Mouse (Mus musculus) CH12F3 (cell line): ENCODE measurements around the gene Dusp5.
"Not testable (repeated sequence)": the region's sequence is repeated elsewhere in the genome, so short reads cannot be mapped to it uniquely, and the experiment has no call there.

Experiments
- in situ Hi-C: fragments of 300-500 bp; cut with MboI; formaldehyde crosslinking; loops from 2 replicates; pipeline ENCODE4 v1.14.3; 2020; ENCODE audit warnings: low sequenced_read_pairs

Dusp5 gene

GRCm38 (mm10) chr19:53574546-53574945 lies 45.6 kb downstream of the Dusp5 start:
- in situ Hi-C loops, result no loop called here

DNA sequence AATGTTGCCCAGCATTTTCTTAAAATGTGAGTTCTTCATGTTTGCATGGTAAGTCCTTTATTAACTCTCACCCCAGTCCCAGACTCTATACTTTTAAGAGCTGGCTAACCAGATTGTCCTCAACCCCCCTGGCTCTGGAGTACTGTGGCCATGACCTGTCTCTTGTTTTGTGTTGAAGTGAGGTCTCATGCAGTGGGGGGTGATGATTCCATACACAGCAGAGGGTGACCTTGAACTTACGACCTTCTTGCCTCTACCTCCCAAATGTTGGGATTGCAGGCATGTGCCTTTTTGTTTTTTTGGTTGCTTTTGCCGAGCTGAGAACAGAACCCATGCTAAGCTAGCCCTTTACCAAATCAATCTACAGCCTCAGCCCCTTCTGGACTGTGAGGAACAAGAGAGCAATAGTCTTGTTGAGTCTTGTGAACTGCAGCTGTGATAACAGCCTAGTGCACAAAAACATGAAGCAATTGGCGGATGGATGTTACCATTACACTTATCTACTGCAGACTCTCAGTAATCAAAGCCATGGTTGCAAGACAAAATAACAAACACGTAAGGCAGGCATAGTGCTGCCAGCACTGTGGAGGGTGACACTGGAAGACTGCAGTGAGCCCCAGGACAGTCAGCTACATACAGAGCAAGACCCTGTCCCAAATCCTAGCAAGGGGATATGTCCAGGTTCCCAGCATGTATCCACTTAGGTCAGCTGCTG lies 46.5 kb downstream of the Dusp5 start:
- in situ Hi-C loops, result no loop called here

- in situ Hi-C loops, result no loop called here
Observed at GRCm38 (mm10) chr19:53576061-53576460, 47.2 kb downstream of the Dusp5 start.

- in situ Hi-C loops, result no loop called here
Observed at GRCm38 (mm10) chr19:53577025-53577800, 48.3 kb downstream of the Dusp5 start.

- in situ Hi-C loops, result no loop called here
Observed at GRCm38 (mm10) chr19:53578597-53579252, 49.8 kb downstream of the Dusp5 start.

- in situ Hi-C loops, result loop anchor here (5.0 kb wide), 1 partner anchor 183 kb away; no protein-coding TSS in a partner anchor
Observed at GRCm38 (mm10) chr19:53580271-53580670, 51.4 kb downstream of the Dusp5 start.

DNA sequence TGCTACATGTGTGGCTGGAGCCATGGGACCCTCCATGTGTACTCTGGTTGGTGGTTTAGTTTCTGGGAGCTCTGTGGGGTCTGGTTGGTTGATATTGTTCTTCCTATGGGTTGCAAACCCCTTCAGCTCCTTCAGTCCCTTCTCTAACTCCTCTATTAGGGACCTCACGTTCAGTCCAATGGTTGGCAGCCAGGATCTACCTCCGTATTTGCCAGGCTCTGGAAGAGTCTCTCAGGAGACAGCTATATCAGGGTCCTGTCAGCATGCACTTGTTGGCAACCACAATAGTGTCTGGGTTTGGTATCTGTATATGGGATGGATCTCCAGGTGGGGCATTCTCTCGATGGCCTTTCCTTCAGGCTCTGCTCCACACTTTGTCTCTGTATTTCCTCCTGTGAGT lies 58.8 kb downstream of the Dusp5 start:
- in situ Hi-C loops, result not testable (repeated sequence)

GRCm38 (mm10) chr19:53588968-53589367 lies 60.1 kb downstream of the Dusp5 start, which contains the start of gene Nutf2-ps1:
Gene Nutf2-ps1, minus strand, starts transcription at chr19:53589068.
- in situ Hi-C loops, result not testable (repeated sequence)
